Mouse (Mus musculus): ENCODE measurements around the gene Dixdc1. TPM values are rescaled to one million over a fixed set of nuclear protein-coding genes. Genes with fewer than 3 reads are reported as not detected.

Dixdc1 gene
- polyA plus RNA-seq, 1 experiment from 2014 or later, result 8.0 TPM

DNA sequence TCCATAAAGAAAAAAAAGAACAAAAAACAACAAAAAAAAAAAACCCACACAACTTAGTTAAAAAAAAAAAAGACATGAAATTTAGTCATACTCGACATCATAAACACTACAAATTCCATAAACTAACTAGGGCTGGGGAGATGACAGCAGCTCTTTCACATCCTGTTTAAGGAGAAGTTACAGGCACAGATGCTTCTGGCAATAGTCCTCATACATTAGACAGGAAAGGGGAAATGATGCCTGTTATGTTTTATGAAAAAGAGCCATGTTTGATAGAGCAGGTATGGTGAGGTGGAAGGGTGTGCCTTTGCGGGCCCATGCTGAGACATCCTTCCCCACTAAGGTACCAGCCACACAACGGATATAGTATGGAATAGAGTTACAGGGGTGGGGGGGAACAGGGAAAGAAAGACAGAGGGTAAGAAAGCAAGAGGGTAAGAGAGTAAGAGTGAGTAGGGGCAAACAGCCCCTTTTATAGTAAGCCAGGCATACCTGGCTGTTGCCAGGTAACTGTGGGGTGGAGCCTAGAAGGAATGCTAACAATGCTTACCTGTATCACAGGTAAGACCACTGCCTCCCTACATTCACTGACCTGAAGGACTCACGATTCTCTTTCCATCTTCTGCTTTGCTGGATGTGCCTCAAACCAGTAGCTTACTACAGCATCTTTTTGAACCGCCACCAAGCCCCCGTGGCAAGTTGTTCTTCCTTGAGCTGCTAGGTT lies 22.4 kb upstream of the Dixdc1 start:
- H3K36me3 ChIP-seq, result no peaks in the 10 kb centered on the region
- no peaks in the 10 kb centered on the region for H3K27me3 ChIP-seq (replicated peaks)
- no peaks in the 10 kb centered on the region for H3K9me3 ChIP-seq
- H3K4me1 ChIP-seq, result no peaks in the 10 kb centered on the region
- H3K4me3 ChIP-seq (replicated peaks), result no peak overlapping the region
- no peak overlapping the region for H3K4me2 ChIP-seq
- H3K27ac ChIP-seq, result no peak overlapping the region
- ATAC-seq (ENCODE audit: insufficient read depth, low FRiP score, low read depth), result no peak
- H3K9ac ChIP-seq, result no peak overlapping the region
- WGBS, result 59% methylated on average over 6 of the region's 6 CpGs

DNA sequence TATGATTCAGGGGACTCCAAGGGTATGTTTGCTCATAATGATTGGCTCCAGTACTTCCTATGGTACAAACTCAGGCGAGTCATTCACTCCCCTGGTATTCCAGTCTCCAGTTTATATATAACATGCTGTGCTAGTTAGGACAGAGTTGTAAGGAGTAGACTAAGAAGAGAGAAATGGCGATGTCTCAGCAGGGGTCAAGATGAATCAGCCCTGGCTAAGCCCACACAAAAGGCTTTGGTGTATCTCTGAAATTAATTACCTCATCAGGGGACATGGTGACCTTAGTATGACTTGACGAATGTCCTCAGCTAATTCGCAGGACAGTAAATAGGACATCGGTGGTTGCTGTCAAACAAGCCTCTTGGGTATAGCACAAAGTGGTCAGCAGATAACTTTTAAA lies 17.4 kb upstream of the Dixdc1 start:
- Histone ChIP-seq H3K9ac (no peak overlapping the region), H3K27ac (no peak overlapping the region), H3K36me3 (no peaks in the 10 kb centered on the region), H3K9me3 (no peaks in the 10 kb centered on the region), H3K4me3 (replicated peaks) (no peak overlapping the region), H3K27me3 (replicated peaks) (no peaks in the 10 kb centered on the region), H3K4me2 (no peak overlapping the region), H3K4me1 (peaks cover 7% of the 10 kb centered on the region)
- WGBS, result 57% methylated on average over 5 of the region's 5 CpGs
- ATAC-seq (ENCODE audit: insufficient read depth, low FRiP score, low read depth), result no peak

DNA sequence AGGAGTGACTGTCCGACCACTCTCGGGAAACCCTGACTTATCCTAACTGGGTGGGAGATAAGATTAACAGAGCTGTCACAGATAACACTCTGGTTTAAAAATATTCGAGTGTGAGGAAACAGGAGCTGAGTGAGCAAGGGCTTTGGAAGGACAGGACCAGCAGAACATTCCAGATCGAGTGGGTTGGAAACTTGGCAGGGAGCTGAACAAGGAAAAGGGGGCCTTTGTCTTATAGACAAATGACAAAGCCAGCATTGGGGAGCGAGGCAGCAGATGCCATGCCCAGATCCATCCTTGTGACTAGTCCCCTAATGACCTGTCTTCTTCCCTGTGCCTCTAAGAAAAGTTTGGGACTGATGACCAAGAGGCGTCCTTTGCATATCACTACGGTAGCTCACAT lies 14.6 kb upstream of the Dixdc1 start:
- Histone ChIP-seq H3K4me3 (replicated peaks) (peak overlapping the region; percentile 24; the same call in 1 of the 2 replicates), H3K9ac (no peak overlapping the region), H3K4me1 (peaks cover 11% of the 10 kb centered on the region), H3K27ac (no peak overlapping the region), H3K36me3 (no peaks in the 10 kb centered on the region), H3K9me3 (no peaks in the 10 kb centered on the region), H3K27me3 (replicated peaks) (no peaks in the 10 kb centered on the region), H3K4me2 (peak overlapping the region; percentile 36)
- ATAC-seq (ENCODE audit: insufficient read depth, low FRiP score, low read depth), result no peak
- WGBS, result 39% methylated on average over 7 of the region's 7 CpGs

DNA sequence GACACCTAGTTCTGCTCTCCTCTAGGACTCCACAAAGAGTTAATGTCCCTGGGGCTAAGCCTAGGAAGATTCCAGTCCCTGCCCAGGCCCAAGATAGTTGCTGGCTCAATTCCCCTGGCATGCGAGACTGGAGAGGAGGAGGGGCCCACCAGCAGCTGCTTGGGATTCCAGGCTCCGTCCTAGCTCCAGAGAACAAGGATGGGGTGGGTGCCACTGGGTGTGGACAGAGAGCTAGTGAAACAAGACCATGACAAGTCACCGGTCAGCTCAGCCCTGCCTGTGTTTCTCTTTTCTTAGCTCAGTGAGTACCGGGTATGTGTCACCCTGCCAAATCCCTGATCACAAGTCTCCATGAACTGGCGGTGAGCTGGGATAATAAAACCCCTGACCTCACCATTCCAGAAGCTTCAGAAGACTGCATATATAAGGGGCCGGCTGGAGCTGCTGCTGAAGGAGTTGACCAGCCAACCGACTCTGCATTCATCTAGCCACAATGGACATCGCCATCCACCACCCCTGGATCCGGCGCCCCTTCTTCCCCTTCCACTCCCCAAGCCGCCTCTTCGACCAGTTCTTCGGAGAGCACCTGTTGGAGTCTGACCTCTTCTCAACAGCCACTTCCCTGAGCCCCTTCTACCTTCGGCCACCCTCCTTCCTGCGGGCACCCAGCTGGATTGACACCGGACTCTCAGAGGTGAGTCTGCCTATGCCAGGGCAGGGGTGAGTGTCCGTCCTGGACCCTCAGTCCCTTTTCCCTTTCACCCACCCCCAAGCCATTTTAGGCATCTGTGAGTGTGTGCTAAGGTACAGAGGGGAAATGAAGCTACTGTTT lies 13.7 kb upstream of the Dixdc1 start:
- Histone ChIP-seq H3K27ac (peak overlapping the region; percentile 65; the same call in 1 of the 2 replicates), H3K9me3 (no peaks in the 10 kb centered on the region), H3K27me3 (replicated peaks) (no peaks in the 10 kb centered on the region), H3K4me1 (peaks cover 11% of the 10 kb centered on the region), H3K4me2 (peak overlapping the region; percentile 36), H3K4me3 (replicated peaks) (peak overlapping the region; percentile 24; the same call in 1 of the 2 replicates), H3K36me3 (no peaks in the 10 kb centered on the region), H3K9ac (no peak overlapping the region)
- WGBS, result 61% methylated on average over 17 of the region's 17 CpGs
- ATAC-seq (ENCODE audit: insufficient read depth, low FRiP score, low read depth), result peak; percentile 66; the same call in 1 of the 2 replicates

GRCm38 (mm10) chr9:50752054-50752602 lies 12.8 kb upstream of the Dixdc1 start, which contains the start of gene Hspb2:
TSS of gene Hspb2 (minus strand) at chr9:50752354.
- Histone ChIP-seq H3K4me1 (peaks cover 11% of the 10 kb centered on the region), H3K36me3 (no peaks in the 10 kb centered on the region), H3K27me3 (replicated peaks) (no peaks in the 10 kb centered on the region), H3K9me3 (no peaks in the 10 kb centered on the region), H3K9ac (no peak within 1 kb of the TSS), H3K4me3 (replicated peaks) (peak within 1 kb of the TSS; percentile 24; the same call in 1 of the 2 replicates), H3K27ac (peak within 1 kb of the TSS; percentile 65; the same call in 1 of the 2 replicates), H3K4me2 (peak within 1 kb of the TSS; percentile 36)
- 71% methylated on average over 14 of the region's 14 CpGs for WGBS
- ATAC-seq (ENCODE audit: insufficient read depth, low FRiP score, low read depth), result peak; percentile 50; the same call in 1 of the 2 replicates

GRCm38 (mm10) chr9:50751323-50751722 lies 12.0 kb upstream of the Dixdc1 start, which contains the start of gene Cryab:
TSS of gene Cryab (plus strand) at chr9:50751325.
- H3K9me3 ChIP-seq, result no peaks in the 10 kb centered on the region
- WGBS, result 72% methylated on average over 22 of the region's 22 CpGs
- no peaks in the 10 kb centered on the region for H3K36me3 ChIP-seq
- H3K27me3 ChIP-seq (replicated peaks), result no peaks in the 10 kb centered on the region
- H3K27ac ChIP-seq, result peak within 1 kb of the TSS; percentile 65; the same call in 1 of the 2 replicates
- H3K4me2 ChIP-seq, result peak within 1 kb of the TSS; percentile 36; the same call in 1 of the 2 replicates
- no peak within 1 kb of the TSS for H3K9ac ChIP-seq
- H3K4me1 ChIP-seq, result peaks cover 11% of the 10 kb centered on the region
- ATAC-seq (ENCODE audit: insufficient read depth, low FRiP score, low read depth), result no peak; the same call in 1 of the 2 replicates
- H3K4me3 ChIP-seq (replicated peaks), result no peak within 1 kb of the TSS

GRCm38 (mm10) chr9:50750706-50751105 lies 11.4 kb upstream of the Dixdc1 start:
- whole genome bisulfite sequencing, result 73% methylated on average over 6 of the region's 6 CpGs
- H3K36me3 ChIP-seq, result no peaks in the 10 kb centered on the region
- H3K4me3 ChIP-seq (replicated peaks), result no peak overlapping the region

GRCm38 (mm10) chr9:50746214-50746677 lies 6.9 kb upstream of the Dixdc1 start, which contains the start of gene 2310030G06Rik:
TSS of gene 2310030G06Rik (minus strand) at chr9:50746536.
- no peaks in the 10 kb centered on the region for H3K27me3 ChIP-seq (replicated peaks)
- no peaks in the 10 kb centered on the region for H3K9me3 ChIP-seq
- H3K9ac ChIP-seq, result peak within 1 kb of the TSS; percentile 40; the same call in 1 of the 2 replicates
- WGBS, result 2% methylated on average over 19 of the region's 19 CpGs
- H3K36me3 ChIP-seq, result no peaks in the 10 kb centered on the region
- H3K4me2 ChIP-seq, result peak within 1 kb of the TSS; percentile 61
- peak within 1 kb of the TSS; percentile 83 for H3K27ac ChIP-seq
- H3K4me1 ChIP-seq, result no peaks in the 10 kb centered on the region
- H3K4me3 ChIP-seq (replicated peaks), result peak within 1 kb of the TSS; percentile 49
- ATAC-seq (ENCODE audit: insufficient read depth, low FRiP score, low read depth), result peak; percentile 83

More at GRCm38 (mm10) chr9:50750706-50751105, 11.4 kb upstream of the Dixdc1 start:
- H3K4me1 ChIP-seq, result peaks cover 11% of the 10 kb centered on the region
- no peak overlapping the region for H3K27ac ChIP-seq
- no peaks in the 10 kb centered on the region for H3K27me3 ChIP-seq (replicated peaks)
- H3K4me2 ChIP-seq, result no peak overlapping the region
- H3K9me3 ChIP-seq, result no peaks in the 10 kb centered on the region
- no peak overlapping the region for H3K9ac ChIP-seq
- ATAC-seq (ENCODE audit: insufficient read depth, low FRiP score, low read depth), result no peak

DNA sequence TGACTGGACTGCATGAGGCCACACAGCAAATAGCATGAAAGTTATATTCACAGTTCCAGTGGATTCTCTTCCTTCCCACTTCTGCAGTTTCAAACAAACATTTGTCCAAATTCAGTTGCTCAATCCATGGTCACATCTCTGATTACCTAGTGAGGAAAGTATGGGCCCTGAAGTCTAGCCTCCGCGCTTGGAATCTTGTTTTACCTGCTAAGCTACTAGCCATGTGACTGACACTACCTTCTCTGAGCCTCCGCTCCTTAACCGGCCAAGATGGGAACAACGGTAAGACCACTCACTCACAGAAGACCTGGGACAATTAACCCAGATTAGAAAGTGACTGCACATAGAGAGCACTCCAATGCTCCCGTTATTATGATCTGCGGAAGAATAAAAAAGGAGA lies 6.5 kb upstream of the Dixdc1 start:
- H3K9me3 ChIP-seq, result no peaks in the 10 kb centered on the region
- no peaks in the 10 kb centered on the region for H3K27me3 ChIP-seq (replicated peaks)
- H3K4me2 ChIP-seq, result peak overlapping the region; percentile 61
- peak; percentile 63 for ATAC-seq (ENCODE audit: insufficient read depth, low FRiP score, low read depth)
- no peaks in the 10 kb centered on the region for H3K4me1 ChIP-seq
- peak overlapping the region; percentile 83 for H3K27ac ChIP-seq
- 15% methylated on average over 7 of the region's 7 CpGs for WGBS
- peak overlapping the region; percentile 40; the same call in 1 of the 2 replicates for H3K9ac ChIP-seq
- H3K36me3 ChIP-seq, result no peaks in the 10 kb centered on the region
- peak overlapping the region; percentile 49 for H3K4me3 ChIP-seq (replicated peaks)

GRCm38 (mm10) chr9:50742744-50743143 lies 3.4 kb upstream of the Dixdc1 start:
- ATAC-seq (ENCODE audit: insufficient read depth, low FRiP score, low read depth), result no peak
- Histone ChIP-seq H3K27ac (no peak overlapping the region), H3K27me3 (replicated peaks) (no peaks in the 10 kb centered on the region), H3K4me2 (no peak overlapping the region), H3K36me3 (no peaks in the 10 kb centered on the region), H3K4me1 (no peaks in the 10 kb centered on the region), H3K9ac (no peak overlapping the region), H3K9me3 (no peaks in the 10 kb centered on the region), H3K4me3 (replicated peaks) (no peak overlapping the region)
- 67% methylated on average over 2 of the region's 2 CpGs for WGBS

GRCm38 (mm10) chr9:50742261-50742660 lies 2.9 kb upstream of the Dixdc1 start:
- H3K27me3 ChIP-seq (replicated peaks), result no peaks in the 10 kb centered on the region
- no peak for ATAC-seq (ENCODE audit: insufficient read depth, low FRiP score, low read depth)
- H3K4me2 ChIP-seq, result no peak overlapping the region
- no peaks in the 10 kb centered on the region for H3K4me1 ChIP-seq
- H3K27ac ChIP-seq, result no peak overlapping the region
- 78% methylated on average over 3 of the region's 3 CpGs for WGBS
- no peaks in the 10 kb centered on the region for H3K9me3 ChIP-seq
- no peak overlapping the region for H3K4me3 ChIP-seq (replicated peaks)
- no peaks in the 10 kb centered on the region for H3K36me3 ChIP-seq
- no peak overlapping the region for H3K9ac ChIP-seq
